Mouse (Mus musculus): ENCODE data around the gene Gfer. TPM values are rescaled to one million over a fixed set of nuclear protein-coding genes. Genes with fewer than 3 reads are reported as not detected.

Gfer gene
- polyA plus RNA-seq (2015; fragmentation: Nextera tagmentation; extraction: Ambion mirVana) = 23.7 and 23.9 TPM in 2 replicates

- H3K4me3 ChIP-seq (ENCODE audit: low read depth, low read length) = peak within 1 kb of the TSS; percentile 85
- peak within 1 kb of the TSS; percentile 86 for H3K9ac ChIP-seq (ENCODE audit: low read depth, low read length)
- WGBS (ENCODE audit: insufficient replicate concordance) = under 1% methylated on average over 75 of the region's 76 CpGs
- peaks cover 7% of the 10 kb centered on the region for H3K27me3 ChIP-seq (ENCODE audit: control insufficient read depth, insufficient read depth, low read depth, low read length)
- ATAC-seq (ENCODE audit: low read depth) = peak; percentile 97
- no peaks in the 10 kb centered on the region for H3K9me3 ChIP-seq (replicated peaks; ENCODE audit: control insufficient read depth, low read length)
- peak within 1 kb of the TSS; percentile 80 for H3K27ac ChIP-seq (ENCODE audit: low read length)
- peaks cover 5% of the 10 kb centered on the region; the same call in 1 of the 2 replicates for H3K36me3 ChIP-seq (ENCODE audit: control insufficient read depth, insufficient read depth)
- peaks cover 19% of the 10 kb centered on the region for H3K4me1 ChIP-seq (ENCODE audit: control insufficient read depth, low read depth, low read length)
- peak within 1 kb of the TSS; percentile 94 for H3K4me2 ChIP-seq (ENCODE audit: low read depth, low read length)
Measured at GRCm38 (mm10) chr17:24696011-24696697, at the start of gene Gfer, which contains the start of gene Noxo1. Gene Gfer (minus strand): TSS chr17:24696156. Gene Noxo1 (plus strand): TSS chr17:24696234.

DNA sequence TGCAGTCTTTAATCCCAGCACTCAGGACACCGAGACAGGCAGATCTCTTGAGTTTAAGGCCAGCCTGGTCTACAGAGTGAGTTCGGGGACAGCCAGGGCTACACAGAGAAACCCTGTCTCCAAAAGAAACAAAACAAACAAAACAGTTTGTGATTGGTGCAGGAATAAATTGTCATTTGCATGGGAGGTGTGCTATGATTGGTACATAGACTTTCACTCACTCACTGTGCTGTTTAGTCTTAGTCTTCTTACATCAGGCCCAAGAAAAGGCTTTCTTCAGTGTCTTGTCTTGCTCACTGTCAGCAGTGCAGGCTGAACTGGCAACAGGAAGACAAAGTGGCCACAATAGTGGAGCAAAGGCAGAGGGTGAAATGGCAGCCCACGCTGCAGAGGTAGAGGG, 48.4 kb upstream of the Gfer start:
- Histone ChIP-seq H3K4me3 (ENCODE audit: low read depth, low read length) (no peak overlapping the region), H3K4me2 (ENCODE audit: low read depth, low read length) (no peak overlapping the region), H3K27me3 (ENCODE audit: control insufficient read depth, insufficient read depth, low read depth, low read length) (peaks cover 5% of the 10 kb centered on the region), H3K4me1 (ENCODE audit: control insufficient read depth, low read depth, low read length) (peaks cover 4% of the 10 kb centered on the region), H3K36me3 (ENCODE audit: control insufficient read depth, insufficient read depth) (peaks cover 3% of the 10 kb centered on the region), H3K27ac (ENCODE audit: low read length) (no peak overlapping the region), H3K9me3 (replicated peaks; ENCODE audit: control insufficient read depth, low read length) (no peaks in the 10 kb centered on the region), H3K9ac (ENCODE audit: low read depth, low read length) (no peak overlapping the region)
- WGBS (ENCODE audit: insufficient replicate concordance) = 61% methylated on average over 3 of the region's 3 CpGs
- no peak for ATAC-seq (ENCODE audit: low read depth)

DNA sequence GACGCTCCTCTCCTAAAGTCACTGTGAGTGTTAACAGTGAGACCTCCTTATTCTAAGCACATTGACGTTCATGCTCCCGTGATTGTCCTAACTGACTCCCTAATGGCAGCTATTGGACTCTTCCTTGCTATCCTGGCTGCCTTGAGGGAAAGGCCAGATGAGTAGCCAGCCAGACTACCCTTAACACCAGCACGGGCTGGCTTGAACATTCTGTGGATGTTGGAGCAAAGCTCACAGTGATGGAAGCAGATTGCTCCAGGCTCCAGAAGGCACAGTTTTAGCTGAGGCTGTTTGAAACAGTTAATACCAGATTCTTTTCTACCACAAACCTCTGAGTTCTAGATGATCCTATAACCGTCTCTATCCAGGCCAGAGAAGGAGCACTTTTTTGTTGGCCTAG, 47.9 kb upstream of the Gfer start:
- no peaks in the 10 kb centered on the region for H3K9me3 ChIP-seq (replicated peaks; ENCODE audit: control insufficient read depth, low read length)
- no peak for ATAC-seq (ENCODE audit: low read depth)
- H3K4me1 ChIP-seq (ENCODE audit: control insufficient read depth, low read depth, low read length) = peaks cover 5% of the 10 kb centered on the region
- no peak overlapping the region for H3K27ac ChIP-seq (ENCODE audit: low read length)
- WGBS (ENCODE audit: insufficient replicate concordance) = 58% methylated on average over 5 of the region's 5 CpGs
- peaks cover 3% of the 10 kb centered on the region for H3K36me3 ChIP-seq (ENCODE audit: control insufficient read depth, insufficient read depth)
- no peak overlapping the region for H3K4me2 ChIP-seq (ENCODE audit: low read depth, low read length)
- no peak overlapping the region for H3K4me3 ChIP-seq (ENCODE audit: low read depth, low read length)
- peaks cover 5% of the 10 kb centered on the region for H3K27me3 ChIP-seq (ENCODE audit: control insufficient read depth, insufficient read depth, low read depth, low read length)
- no peak overlapping the region for H3K9ac ChIP-seq (ENCODE audit: low read depth, low read length)

DNA sequence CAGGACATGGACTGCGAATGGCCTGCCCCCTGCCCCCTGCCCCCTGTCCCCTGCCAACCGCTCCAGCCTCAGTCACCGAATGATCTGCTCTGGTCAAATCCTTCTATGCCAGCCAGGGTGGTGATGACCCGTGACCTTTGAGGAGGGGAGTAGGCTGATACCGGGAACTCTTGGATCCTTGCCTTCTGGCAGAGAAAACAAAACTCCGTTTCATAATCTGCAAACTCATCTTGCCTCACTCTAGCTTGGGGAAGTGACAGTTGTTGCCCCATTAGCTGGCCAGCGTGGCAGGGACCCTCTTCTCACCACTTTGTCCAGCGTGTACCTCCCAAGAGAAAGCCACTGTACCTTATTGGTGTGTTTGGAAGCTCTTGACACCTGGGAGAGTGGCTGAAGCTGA, 46.4 kb upstream of the Gfer start:
- Histone ChIP-seq H3K9me3 (replicated peaks; ENCODE audit: control insufficient read depth, low read length) (no peaks in the 10 kb centered on the region), H3K4me2 (ENCODE audit: low read depth, low read length) (no peak overlapping the region), H3K36me3 (ENCODE audit: control insufficient read depth, insufficient read depth) (peaks cover 3% of the 10 kb centered on the region), H3K4me1 (ENCODE audit: control insufficient read depth, low read depth, low read length) (peaks cover 14% of the 10 kb centered on the region), H3K27me3 (ENCODE audit: control insufficient read depth, insufficient read depth, low read depth, low read length) (peaks cover 5% of the 10 kb centered on the region), H3K4me3 (ENCODE audit: low read depth, low read length) (no peak overlapping the region), H3K9ac (ENCODE audit: low read depth, low read length) (no peak overlapping the region), H3K27ac (ENCODE audit: low read length) (peak overlapping the region; percentile 54; the same call in 1 of the 2 replicates)
- ATAC-seq (ENCODE audit: low read depth) = peak; percentile 49
- WGBS (ENCODE audit: insufficient replicate concordance) = 50% methylated on average over 8 of the region's 8 CpGs

- H3K27me3 ChIP-seq (ENCODE audit: control insufficient read depth, insufficient read depth, low read depth, low read length) = no peaks in the 10 kb centered on the region
- H3K9ac ChIP-seq (ENCODE audit: low read depth, low read length) = no peak overlapping the region
- no peaks in the 10 kb centered on the region for H3K9me3 ChIP-seq (replicated peaks; ENCODE audit: control insufficient read depth, low read length)
- H3K36me3 ChIP-seq (ENCODE audit: control insufficient read depth, insufficient read depth) = peaks cover 3% of the 10 kb centered on the region
- no peak overlapping the region for H3K4me2 ChIP-seq (ENCODE audit: low read depth, low read length)
- H3K4me3 ChIP-seq (ENCODE audit: low read depth, low read length) = no peak overlapping the region
- H3K27ac ChIP-seq (ENCODE audit: low read length) = no peak overlapping the region
- ATAC-seq (ENCODE audit: low read depth) = no peak
- WGBS (ENCODE audit: insufficient replicate concordance) = 64% methylated on average over 8 of the region's 8 CpGs
- H3K4me1 ChIP-seq (ENCODE audit: control insufficient read depth, low read depth, low read length) = peaks cover 29% of the 10 kb centered on the region
Measured at GRCm38 (mm10) chr17:24739926-24740325, 44.0 kb upstream of the Gfer start.

DNA sequence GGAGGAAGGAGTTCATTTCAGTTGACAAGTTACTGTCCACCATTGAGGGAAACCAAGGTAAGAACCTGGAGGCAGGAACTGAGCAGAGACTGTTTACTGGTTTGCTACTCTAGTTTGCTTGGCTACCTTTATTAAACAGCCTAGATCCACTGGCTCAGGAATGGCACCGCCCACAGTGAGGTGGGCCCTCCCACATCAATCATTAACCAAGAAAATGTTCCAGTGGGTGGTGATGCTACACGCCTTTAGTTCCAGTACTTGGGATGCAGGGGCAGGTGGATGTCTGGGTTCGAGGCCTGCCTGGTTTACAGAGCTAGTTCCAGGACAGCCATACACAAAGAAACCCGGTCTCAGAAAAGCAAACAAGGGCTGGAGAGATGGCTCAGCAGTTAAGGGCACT, 42.3 kb upstream of the Gfer start:
- Histone ChIP-seq H3K4me1 (ENCODE audit: control insufficient read depth, low read depth, low read length) (peaks cover 29% of the 10 kb centered on the region), H3K27ac (ENCODE audit: low read length) (peak overlapping the region; percentile 29; the same call in 1 of the 2 replicates), H3K4me3 (ENCODE audit: low read depth, low read length) (peak overlapping the region; percentile 76), H3K36me3 (ENCODE audit: control insufficient read depth, insufficient read depth) (peaks cover 3% of the 10 kb centered on the region), H3K4me2 (ENCODE audit: low read depth, low read length) (peak overlapping the region; percentile 95), H3K27me3 (ENCODE audit: control insufficient read depth, insufficient read depth, low read depth, low read length) (no peaks in the 10 kb centered on the region), H3K9me3 (replicated peaks; ENCODE audit: control insufficient read depth, low read length) (no peaks in the 10 kb centered on the region), H3K9ac (ENCODE audit: low read depth, low read length) (no peak overlapping the region)
- ATAC-seq (ENCODE audit: low read depth) = no peak
- WGBS (ENCODE audit: insufficient replicate concordance) = 66% methylated on average over 4 of the region's 4 CpGs

GRCm38 (mm10) chr17:24737135-24737810, 41.3 kb upstream of the Gfer start:
- H3K36me3 ChIP-seq (ENCODE audit: control insufficient read depth, insufficient read depth) = peaks cover 3% of the 10 kb centered on the region
- H3K4me2 ChIP-seq (ENCODE audit: low read depth, low read length) = peak overlapping the region; percentile 95
- no peak for ATAC-seq (ENCODE audit: low read depth)
- 20% methylated on average over 8 of the region's 8 CpGs for WGBS (ENCODE audit: insufficient replicate concordance)
- H3K4me1 ChIP-seq (ENCODE audit: control insufficient read depth, low read depth, low read length) = peaks cover 29% of the 10 kb centered on the region
- no peaks in the 10 kb centered on the region for H3K9me3 ChIP-seq (replicated peaks; ENCODE audit: control insufficient read depth, low read length)
- peak overlapping the region; percentile 78 for H3K9ac ChIP-seq (ENCODE audit: low read depth, low read length)
- H3K4me3 ChIP-seq (ENCODE audit: low read depth, low read length) = peak overlapping the region; percentile 76
- H3K27ac ChIP-seq (ENCODE audit: low read length) = peak overlapping the region; percentile 81
- no peaks in the 10 kb centered on the region for H3K27me3 ChIP-seq (ENCODE audit: control insufficient read depth, insufficient read depth, low read depth, low read length)

DNA sequence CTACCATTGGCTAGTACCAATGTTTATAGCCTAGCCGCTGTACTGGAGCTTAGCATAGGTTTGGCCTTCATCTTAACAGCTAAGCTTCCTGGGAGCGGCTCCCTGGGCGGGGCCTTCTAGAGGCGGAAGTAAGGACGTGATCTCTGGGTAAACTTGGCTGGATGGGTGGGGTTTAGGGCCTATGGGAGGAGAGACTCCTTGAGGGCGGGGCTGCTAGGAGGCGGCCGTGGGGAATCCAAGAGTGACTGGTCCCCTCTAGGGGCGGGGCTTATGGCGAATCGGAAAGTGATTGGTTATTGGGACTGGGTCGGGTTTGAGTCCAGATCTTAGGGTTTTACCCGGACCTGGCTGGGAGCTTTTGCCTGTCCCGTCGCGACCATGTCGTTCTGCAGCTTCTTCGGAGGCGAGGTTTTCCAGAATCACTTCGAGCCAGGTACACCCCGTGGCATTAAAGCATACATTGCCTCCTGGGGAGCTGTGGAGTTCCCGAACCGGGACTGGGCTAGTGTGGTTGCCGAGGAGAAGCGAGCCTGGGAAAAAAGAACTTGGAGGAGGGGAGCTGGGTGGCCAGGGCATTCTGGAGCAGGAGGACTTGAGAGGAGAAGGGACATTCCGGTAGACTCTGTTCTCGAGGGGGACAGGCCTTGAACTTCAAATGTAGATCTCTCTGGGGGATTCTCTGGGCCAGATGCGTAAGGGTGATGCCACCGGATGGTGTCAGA, 40.5 kb upstream of the Gfer start, which contains the start of gene Msrb1:
Gene Msrb1, plus strand, starts transcription at position 313 of the 722 bp plus-strand sequence.
- Histone ChIP-seq H3K9me3 (replicated peaks; ENCODE audit: control insufficient read depth, low read length) (no peaks in the 10 kb centered on the region), H3K36me3 (ENCODE audit: control insufficient read depth, insufficient read depth) (peaks cover 3% of the 10 kb centered on the region), H3K27me3 (ENCODE audit: control insufficient read depth, insufficient read depth, low read depth, low read length) (no peaks in the 10 kb centered on the region), H3K27ac (ENCODE audit: low read length) (peak within 1 kb of the TSS; percentile 88), H3K9ac (ENCODE audit: low read depth, low read length) (peak within 1 kb of the TSS; percentile 78), H3K4me3 (ENCODE audit: low read depth, low read length) (peak within 1 kb of the TSS; percentile 76), H3K4me1 (ENCODE audit: control insufficient read depth, low read depth, low read length) (peaks cover 29% of the 10 kb centered on the region), H3K4me2 (ENCODE audit: low read depth, low read length) (peak within 1 kb of the TSS; percentile 95)
- under 1% methylated on average over 29 of the region's 29 CpGs for WGBS (ENCODE audit: insufficient replicate concordance)
- ATAC-seq (ENCODE audit: low read depth) = peak; percentile 98

Measured in liver, embryonic 16.5 days (tissue).